Mouse (Mus musculus): ENCODE measurements at regions not wholly inside any gene's neighbourhood (a gene's known extent, or its start where the extent isn't known, plus 50 kb on each side); places are given as distances from the start of the nearest gene placed in this dataset.

GRCm38 (mm10) chr13:43724161-43724560 is 60.4 kb upstream of the Cd83 start:
- DNase-seq (ENCODE audit: extremely low spot score, low read depth, low spot score): no peak

GRCm38 (mm10) chr13:43725698-43726097 is 58.9 kb upstream of the Cd83 start:
- DNase-seq (ENCODE audit: extremely low spot score, low read depth, low spot score): peak; percentile 52

DNA sequence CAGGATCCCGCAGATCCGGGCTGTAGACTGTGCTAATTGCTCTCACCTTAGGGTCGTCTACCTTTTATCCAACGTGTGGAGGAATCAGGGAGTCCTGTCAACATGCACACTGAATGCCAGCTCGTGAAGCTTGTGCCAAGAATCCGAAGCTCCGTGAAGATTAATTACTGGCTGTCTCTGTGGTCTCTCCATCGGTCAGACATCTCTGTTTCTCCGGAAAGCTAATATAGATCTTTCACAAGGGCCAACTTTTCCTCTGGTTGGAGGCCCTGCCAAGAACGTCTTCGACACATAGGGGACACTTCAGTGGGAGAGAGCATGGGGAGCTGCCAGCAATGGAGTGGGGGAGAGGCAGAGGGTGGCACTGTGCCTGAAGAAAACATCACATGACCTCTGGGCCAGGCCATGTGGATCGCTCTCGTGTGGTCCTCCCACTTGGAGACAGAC is 57.7 kb upstream of the Cd83 start:
- DNase-seq (ENCODE audit: extremely low spot score, low read depth, low spot score): no peak

- DNase-seq (ENCODE audit: extremely low spot score, low read depth, low spot score): no peak
Observed at GRCm38 (mm10) chr13:43729617-43730016, 55.0 kb upstream of the Cd83 start.

DNA sequence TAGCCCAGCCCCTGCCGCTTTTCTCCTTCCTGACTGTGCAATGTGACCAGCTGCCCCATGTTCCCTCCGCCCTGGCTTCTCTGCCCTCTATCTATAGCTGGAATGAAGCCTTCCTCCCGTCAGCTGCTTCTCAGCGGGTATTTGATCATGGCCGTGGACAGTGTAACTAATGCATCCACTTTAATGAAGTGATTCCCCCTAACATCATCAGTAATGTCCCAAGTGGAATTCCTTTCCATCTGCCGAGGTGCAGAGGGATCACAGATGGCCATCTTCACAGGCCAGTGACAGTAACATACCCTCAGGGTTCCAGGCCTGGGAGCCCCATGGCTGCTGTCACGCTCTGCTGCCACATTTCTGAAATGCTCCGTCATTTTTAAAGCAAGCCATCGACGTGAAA is 51.5 kb upstream of the Cd83 start:
- DNase-seq (ENCODE audit: extremely low spot score, low read depth, low spot score): no peak

GRCm38 (mm10) chr13:43734641-43735040 is 49.9 kb upstream of the Cd83 start:
- DNase-seq (ENCODE audit: extremely low spot score, low read depth, low spot score): no peak
